Mouse (Mus musculus): Measurements from ENCODE around the gene Ceacam10. TPM values are rescaled to one million over a fixed set of nuclear protein-coding genes. Genes with fewer than 3 reads are reported as not detected.

Ceacam10 gene
- not detected for polyA plus RNA-seq (2017; shearing (Covaris generic))

GRCm38 (mm10) chr7:24776918-24777317 lies at the start of gene Ceacam10:
Gene Ceacam10, plus strand, starts transcription at chr7:24777206.

GRCm38 (mm10) chr7:24760211-24760610 lies 16.8 kb upstream of the Ceacam10 start, which contains the start of gene Cd177:
Gene Cd177, minus strand, starts transcription at chr7:24760311.

Other genes with a start within 250 kb of the Ceacam10 start
- gene Irgq, start 246.5 kb upstream of the Ceacam10 start, polyA plus RNA-seq (2017; shearing (Covaris generic)) = 1.2 TPM
- gene Pinlyp, start 231.1 kb upstream of the Ceacam10 start, polyA plus RNA-seq (2017; shearing (Covaris generic)) = not detected
- 66.9 TPM for gene Xrcc1, start 230.9 kb upstream of the Ceacam10 start, polyA plus RNA-seq (2017; shearing (Covaris generic))
- gene Ethe1, start 189.7 kb upstream of the Ceacam10 start, polyA plus RNA-seq (2017; shearing (Covaris generic)) = 16.0 TPM
- 0.13 TPM for gene Zfp575, start 189.6 kb upstream of the Ceacam10 start, polyA plus RNA-seq (2017; shearing (Covaris generic))
- gene Phldb3, start 166.4 kb upstream of the Ceacam10 start, polyA plus RNA-seq (2017; shearing (Covaris generic)) = 1.4 TPM
- not detected for gene Lypd3, start 140.7 kb upstream of the Ceacam10 start, polyA plus RNA-seq (2017; shearing (Covaris generic))
- gene Tex101, start 100.5 kb upstream of the Ceacam10 start, polyA plus RNA-seq (2017; shearing (Covaris generic)) = not detected
- gene BC049730, start 68.0 kb upstream of the Ceacam10 start, polyA plus RNA-seq (2017; shearing (Covaris generic)) = not detected
- not detected for gene Gm4763, start 50.3 kb upstream of the Ceacam10 start, polyA plus RNA-seq (2017; shearing (Covaris generic))
- not detected for gene Cd177, start 16.9 kb upstream of the Ceacam10 start, polyA plus RNA-seq (2017; shearing (Covaris generic))
- 24.6 TPM for gene Gm9844, start 85.0 kb downstream of the Ceacam10 start, polyA plus RNA-seq (2017; shearing (Covaris generic))
- not detected for gene Lypd4, start 92.7 kb downstream of the Ceacam10 start, polyA plus RNA-seq (2017; shearing (Covaris generic))
- not detected for gene Dmrtc2, start 92.9 kb downstream of the Ceacam10 start, polyA plus RNA-seq (2017; shearing (Covaris generic))
- 5,353 TPM for gene Rps19, start 107.2 kb downstream of the Ceacam10 start, polyA plus RNA-seq (2017; shearing (Covaris generic))
- gene Cd79a, start 120.2 kb downstream of the Ceacam10 start, polyA plus RNA-seq (2017; shearing (Covaris generic)) = 7.1 TPM
- gene Arhgef1, start 125.7 kb downstream of the Ceacam10 start, polyA plus RNA-seq (2017; shearing (Covaris generic)) = 843 TPM
- gene Gm4881, start 167.3 kb downstream of the Ceacam10 start, polyA plus RNA-seq (2017; shearing (Covaris generic)) = not detected
- 619 TPM for gene Rabac1, start 195.5 kb downstream of the Ceacam10 start, polyA plus RNA-seq (2017; shearing (Covaris generic))
- gene Atp1a3, start 228.8 kb downstream of the Ceacam10 start, polyA plus RNA-seq (2017; shearing (Covaris generic)) = 7.6 TPM